Mouse (Mus musculus) left cerebral cortex, adult 2 months (tissue): ENCODE measurements around the gene Gm7982. TPM values are rescaled to one million over a fixed set of nuclear protein-coding genes. Genes with fewer than 3 reads are reported as not detected.
"Not testable (repeated sequence)": the region's sequence is repeated elsewhere in the genome, so short reads cannot be mapped to it uniquely, and the experiment has no call there.

Experiments
- DNase-seq, 2 experiments: peaks; one replicate each; pipeline ENCODE4 v3.0.0; 2021 to 2022; ENCODE audit warnings: low spot score in 2 of 2, mixed read lengths in 1 of 2; ENCODE audit errors: extremely low spot score in 1 of 2
- H3K27ac ChIP-seq: fragments of 200-600 bp; 2 replicates; pipeline ENCODE4 v1.8.1; 2022
- H3K4me3 ChIP-seq: fragments of 200-600 bp; 2 replicates; pipeline ENCODE4 v1.8.1; 2022
- intact Hi-C: fragments of 180-260 bp; cut with DNase I; formaldehyde crosslinking; loops from one replicate; pipeline ENCODE4 v1.15.1; 2025
- long read RNA-seq, 2 experiments: library from polyadenylated mRNA; stranded (forward); transcript quantifications; one replicate each; pipeline ENCODE4 v2.0.0; 2021; ENCODE audit warnings: borderline mapping rate in 2 of 2
- total RNA-seq, 2 experiments: library from RNA; stranded (reverse); gene quantifications; 2 replicates each; pipeline ENCODE4 v1.2.3; 2021

Gene Gm7982
- not detected for total RNA-seq
- long read RNA-seq, experiment 1, result 0 reads
- long read RNA-seq, experiment 2, result 0 reads

DNA sequence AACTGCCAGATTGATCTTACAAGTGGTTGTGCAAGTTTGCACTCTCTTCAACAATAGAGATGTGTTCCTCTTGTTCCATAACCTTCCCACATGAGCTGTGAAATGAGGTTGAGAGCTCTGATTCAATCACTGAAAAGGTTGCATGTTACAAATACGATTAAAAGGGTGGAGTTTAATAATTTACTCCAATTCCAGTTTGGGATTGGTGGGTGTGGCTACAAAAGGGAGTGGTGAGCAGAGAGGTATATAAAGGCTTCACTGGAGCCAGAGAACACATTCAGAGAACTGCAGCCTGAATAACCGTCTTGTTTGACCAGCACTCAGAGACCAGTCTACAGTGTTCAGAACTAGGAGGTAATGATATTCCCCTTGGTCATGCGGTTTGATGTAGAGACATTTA lies at the start of gene Gm7982:
Gene Gm7982, plus strand, starts transcription at position 301 of the 400 bp plus-strand sequence.
- H3K27ac ChIP-seq, intact Hi-C loops, H3K4me3 ChIP-seq, DNase-seq: not testable (repeated sequence)

DNA sequence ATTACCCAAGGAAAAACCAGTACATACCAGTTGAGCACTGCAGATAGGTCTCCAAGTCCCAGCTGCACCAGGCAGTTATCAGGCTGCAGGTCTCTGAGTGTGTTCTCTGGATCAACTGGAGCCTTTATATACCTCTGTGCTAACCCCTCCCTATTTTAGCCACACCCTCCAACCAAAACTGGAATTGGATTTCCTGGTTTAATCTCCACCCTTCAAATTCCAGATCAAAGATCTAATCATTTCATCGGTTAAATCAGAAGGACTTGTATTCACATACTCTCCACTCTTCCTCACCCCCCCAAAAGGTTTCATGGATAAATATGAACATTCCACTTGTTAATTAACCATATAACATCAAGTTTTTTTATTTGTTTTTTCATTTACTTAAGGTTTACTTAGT lies 5.7 kb upstream of the Gm7982 start, which contains the start of gene Gm7978:
Gene Gm7978, minus strand, starts transcription at position 101 of the 400 bp plus-strand sequence.
- H3K27ac ChIP-seq, DNase-seq, H3K4me3 ChIP-seq, intact Hi-C loops: not testable (repeated sequence)

DNA sequence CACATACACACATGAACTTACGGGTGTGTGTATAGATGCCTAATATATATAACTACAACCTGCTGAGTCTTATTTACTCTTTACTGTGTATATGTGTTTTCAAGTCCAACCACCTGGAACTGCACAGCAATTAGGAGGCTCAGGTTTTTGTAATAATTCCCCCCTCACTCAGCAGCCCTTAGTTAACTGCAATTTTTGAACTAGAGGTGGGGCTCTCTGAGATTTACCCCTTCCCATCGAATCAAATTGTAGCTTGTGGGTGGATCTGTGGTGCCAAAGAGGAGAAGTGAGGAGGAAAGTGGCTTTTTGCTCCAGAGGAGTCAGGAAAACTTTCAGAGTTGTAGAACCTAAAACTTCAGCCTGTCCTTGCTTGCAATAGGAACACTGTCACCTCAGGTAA lies 33.9 kb downstream of the Gm7982 start, which contains the start of gene E330014E10Rik:
Gene E330014E10Rik, plus strand, starts transcription at position 301 of the 400 bp plus-strand sequence.
- H3K27ac ChIP-seq, DNase-seq, H3K4me3 ChIP-seq, intact Hi-C loops: not testable (repeated sequence)

Other genes starting within 250 kb of the Gm7982 start
- gene Gm3286, start 231.3 kb upstream of the Gm7982 start, total RNA-seq, result not detected
- gene Gm7971, start 147.1 kb upstream of the Gm7982 start, total RNA-seq, result not detected
- gene Gm7978, start 5.8 kb upstream of the Gm7982 start, total RNA-seq, result not detected
- not detected for gene E330014E10Rik, start 34.0 kb downstream of the Gm7982 start, total RNA-seq
- not detected for gene Cxcl13, start 214.9 kb downstream of the Gm7982 start, total RNA-seq